Mouse (Mus musculus) heart, adult 2 months (tissue): ENCODE measurements around the gene Cdhr4.

Experiments
- CTCF ChIP-seq: fragments of 200-600 bp; IDR thresholded peaks from 2 replicates; pipeline ENCODE4 v1.8.1; 2022; ENCODE audit warnings: antibody characterized with exemption, mild to moderate bottlenecking, moderate library complexity
- EP300 ChIP-seq: fragments of 200-500 bp; IDR thresholded peaks from 2 replicates; pipeline ENCODE4 v1.6.1; 2011; ENCODE audit warnings: low read depth, low read length, control low read depth; ENCODE audit not compliant: insufficient read depth
- POLR2A ChIP-seq: fragments of 200-500 bp; IDR thresholded peaks from 2 replicates; pipeline ENCODE4 v1.6.1; 2011; ENCODE audit warnings: mild to moderate bottlenecking, low read depth, low read length, control low read depth; ENCODE audit not compliant: insufficient read depth

GRCm38 (mm10) chr9:107981684-107982605, 10.4 kb upstream of the Cdhr4 start:
- TF ChIP-seq CTCF (no peak), POLR2A (peak; percentile 82), EP300 (no peak; the same call in 1 of the 2 replicates)
